Mouse (Mus musculus): ENCODE data around the gene Spata48.

Spata48 gene

DNA sequence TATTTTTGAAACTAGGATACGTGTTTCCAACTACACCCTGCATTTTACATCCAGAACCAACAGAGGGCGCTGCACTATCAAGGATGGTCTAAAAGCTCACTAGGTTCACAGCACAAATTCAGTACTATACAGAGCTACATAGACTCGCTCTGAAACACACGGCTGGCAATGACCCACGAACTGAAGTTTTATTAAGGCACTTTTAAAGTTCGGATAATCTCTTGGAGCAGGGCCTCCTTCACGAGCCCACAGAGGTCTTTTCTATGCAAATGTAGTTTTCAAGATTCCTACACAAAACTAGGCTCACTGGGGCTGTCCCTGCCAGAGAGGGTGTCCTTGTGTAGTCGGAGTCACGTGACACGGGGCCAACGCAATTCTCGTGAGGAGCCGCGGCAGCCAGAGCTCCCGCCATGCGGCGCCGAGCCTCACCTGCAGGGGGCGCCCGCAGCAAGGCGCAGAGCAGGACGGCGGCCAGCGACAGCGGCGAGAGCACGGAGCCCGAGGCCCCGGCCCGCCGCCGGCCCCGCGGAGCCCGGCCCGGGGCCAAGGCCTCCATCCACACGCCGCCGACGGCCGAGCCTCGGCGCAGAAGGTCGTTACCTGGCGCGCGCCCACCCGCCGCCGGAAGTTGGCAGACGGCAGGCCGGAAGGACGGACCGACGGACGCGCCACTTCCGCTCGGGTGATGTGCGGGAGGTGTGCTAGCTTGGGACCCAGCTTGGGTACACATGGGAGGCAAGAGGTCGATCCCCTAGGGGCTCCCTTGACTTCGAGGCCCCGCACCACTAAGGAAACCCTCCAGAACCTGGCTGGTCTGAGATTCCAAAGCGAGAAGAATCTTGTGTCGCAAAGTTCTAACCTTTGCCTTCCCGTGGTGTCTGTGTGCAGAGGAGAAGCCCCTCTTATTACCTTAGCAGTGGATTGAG lies at the start of gene Spata48, which contains the start of gene Zpbp:
Spata48 (plus strand) TSS at position 460 of the 926 bp plus-strand sequence.
Zpbp (minus strand) TSS at position 774 of the 926 bp plus-strand sequence.
- DNase-seq: peak; percentile 94

GRCm38 (mm10) chr11:11414188-11414587 lies 47.7 kb upstream of the Spata48 start:
- DNase-seq: no peak

DNA sequence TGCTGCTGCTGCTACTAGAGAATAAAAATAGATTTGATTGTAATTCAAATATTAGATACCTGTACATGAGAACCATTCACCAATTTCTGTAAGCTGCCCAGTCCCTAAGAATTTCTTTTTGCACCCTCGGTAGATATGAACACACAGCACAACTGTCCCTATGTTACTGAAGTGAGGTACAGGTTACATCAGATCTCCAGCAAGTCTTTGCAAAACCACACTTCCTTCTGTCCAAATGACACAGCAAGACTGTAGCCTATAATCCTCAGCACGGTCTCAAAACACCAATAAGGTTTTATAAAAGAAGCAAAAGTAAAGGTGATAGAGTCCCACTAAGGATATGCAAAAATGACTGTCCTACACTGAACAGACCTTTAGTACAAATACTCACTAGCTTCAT lies 44.5 kb upstream of the Spata48 start:
- no peak for DNase-seq

GRCm38 (mm10) chr11:11455037-11455436 lies 6.9 kb upstream of the Spata48 start:
- DNase-seq: no peak

DNA sequence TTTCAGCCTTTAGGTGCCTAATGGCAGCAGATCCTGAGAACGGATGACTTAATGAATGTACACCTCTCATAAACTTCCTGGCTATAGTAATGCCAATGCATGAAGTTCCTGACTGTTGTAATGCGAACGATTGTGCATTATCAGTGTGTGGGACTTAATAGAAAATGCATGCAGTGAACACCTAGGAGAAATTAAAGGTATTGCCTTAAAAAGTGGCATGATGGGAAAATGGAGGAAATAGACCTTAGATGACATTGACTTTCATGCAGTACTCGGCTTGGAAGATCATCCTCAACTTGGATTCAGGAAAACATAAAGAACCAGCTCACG lies 632 bp downstream of the Spata48 start:
- DNase-seq: no peak

DNA sequence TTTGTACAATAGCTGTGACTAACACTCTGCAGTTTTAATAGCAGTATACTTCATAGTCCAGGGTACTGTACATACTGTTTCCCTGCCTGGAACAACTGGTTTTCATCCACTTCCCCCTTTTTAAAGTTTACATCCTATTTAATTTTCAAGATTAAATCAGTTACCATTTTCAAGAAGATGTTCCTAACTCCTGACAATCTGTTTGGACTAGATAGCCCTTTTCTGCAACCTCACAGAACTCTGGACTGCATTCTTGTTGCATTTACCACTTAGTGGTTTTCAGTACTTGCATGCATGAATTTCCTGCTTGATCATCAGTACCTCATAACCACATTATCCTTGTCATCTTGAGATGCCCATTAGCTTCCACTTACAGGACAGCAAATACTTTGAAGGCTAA lies 7.0 kb downstream of the Spata48 start:
- no peak for DNase-seq

DNA sequence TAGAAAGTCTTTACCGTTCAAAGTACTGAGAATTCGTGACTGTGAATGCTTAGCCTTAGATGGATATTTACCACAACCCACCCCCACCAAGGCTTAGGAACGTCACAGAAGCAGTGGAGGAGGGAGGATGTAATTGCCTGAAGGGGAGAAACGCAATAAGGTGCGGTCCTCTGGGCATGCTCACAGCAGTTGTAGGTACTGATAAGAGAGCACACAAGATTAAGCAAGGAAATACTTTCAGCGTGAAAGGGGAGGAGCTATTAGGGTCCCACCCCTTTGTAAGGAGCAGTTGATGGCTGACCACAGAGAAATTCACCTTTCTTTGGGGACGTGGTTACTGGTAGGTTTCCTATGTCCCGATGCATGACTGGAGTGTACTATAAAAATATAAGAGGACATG lies 22.5 kb downstream of the Spata48 start:
- DNase-seq: no peak

DNA sequence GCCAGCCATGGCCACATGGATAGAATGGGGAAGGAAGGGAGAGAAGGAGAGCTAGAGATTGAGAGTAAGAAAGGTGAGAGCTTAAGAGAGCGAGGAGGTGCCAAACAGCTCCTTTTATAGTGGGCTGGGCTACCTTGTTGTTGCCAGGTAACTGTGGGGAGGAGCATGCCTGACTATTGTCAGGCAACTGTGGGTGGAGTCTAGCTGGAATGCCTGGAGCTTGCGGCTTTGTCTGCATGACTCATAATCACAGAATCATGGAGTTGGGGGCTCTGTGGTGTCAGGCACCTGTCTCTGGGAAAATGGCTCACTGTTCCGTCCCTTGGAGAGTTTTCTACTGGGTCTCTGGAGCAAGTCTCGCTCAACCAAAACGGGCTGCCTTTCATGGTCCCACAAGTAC lies 30.1 kb downstream of the Spata48 start:
- no peak for DNase-seq

DNA sequence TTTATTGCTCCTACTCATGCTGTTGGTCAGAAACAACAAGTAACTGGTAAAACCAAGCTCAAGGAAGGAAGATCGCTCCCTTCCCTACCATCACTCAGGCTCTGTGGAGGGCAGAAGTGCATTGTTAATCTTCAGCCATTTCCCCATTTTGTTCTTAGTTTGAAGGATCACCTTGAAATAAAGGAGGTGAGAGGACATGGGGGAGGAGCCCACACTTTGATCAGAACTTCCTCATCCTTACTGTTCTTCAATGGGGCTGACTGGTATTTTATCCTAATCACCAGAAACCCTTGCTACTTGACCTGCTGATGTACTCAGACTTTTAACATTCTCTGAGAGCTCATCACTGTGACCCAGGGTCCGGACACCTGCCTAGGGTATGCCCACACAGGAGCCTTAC lies 33.8 kb downstream of the Spata48 start:
- DNase-seq: no peak

DNA sequence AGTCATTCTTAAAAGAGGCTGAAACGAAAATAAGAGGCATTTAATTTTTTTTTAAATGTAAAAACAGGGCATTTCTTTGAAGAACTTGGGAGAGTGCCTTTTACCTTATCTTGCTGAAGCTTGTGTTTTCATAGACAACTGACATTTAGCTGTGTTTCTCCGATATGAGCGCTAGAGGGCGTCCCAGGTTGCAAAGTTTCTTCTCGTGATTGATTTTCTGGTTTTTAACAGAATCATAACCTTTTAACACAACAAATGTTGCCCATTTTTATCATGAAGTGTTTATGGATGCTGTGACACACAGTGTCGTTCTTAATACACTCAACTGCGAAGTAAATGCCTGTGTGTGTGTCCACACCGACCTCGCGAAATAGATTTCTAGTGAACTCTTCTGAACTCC lies 38.0 kb downstream of the Spata48 start:
- peak; percentile 16 for DNase-seq

DNA sequence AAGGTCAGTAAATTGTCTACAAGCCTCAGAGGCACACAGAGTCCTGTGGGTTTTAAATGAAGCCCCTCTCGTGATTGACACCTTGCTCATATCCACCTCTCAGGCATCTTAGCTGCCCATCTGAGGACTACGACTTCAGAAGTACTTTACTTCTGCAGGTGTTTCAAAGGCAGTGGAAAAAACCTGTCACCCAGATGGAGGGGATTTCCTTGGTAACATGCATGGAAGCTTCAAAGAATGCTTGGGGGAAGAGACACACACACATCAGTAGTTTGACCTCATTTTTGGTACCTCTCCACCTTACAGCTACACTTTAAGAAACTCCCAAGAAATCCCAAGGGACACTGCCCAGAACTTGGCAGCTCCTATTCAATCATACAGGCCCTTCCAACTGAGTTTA lies 44.3 kb downstream of the Spata48 start:
- DNase-seq: no peak

DNA sequence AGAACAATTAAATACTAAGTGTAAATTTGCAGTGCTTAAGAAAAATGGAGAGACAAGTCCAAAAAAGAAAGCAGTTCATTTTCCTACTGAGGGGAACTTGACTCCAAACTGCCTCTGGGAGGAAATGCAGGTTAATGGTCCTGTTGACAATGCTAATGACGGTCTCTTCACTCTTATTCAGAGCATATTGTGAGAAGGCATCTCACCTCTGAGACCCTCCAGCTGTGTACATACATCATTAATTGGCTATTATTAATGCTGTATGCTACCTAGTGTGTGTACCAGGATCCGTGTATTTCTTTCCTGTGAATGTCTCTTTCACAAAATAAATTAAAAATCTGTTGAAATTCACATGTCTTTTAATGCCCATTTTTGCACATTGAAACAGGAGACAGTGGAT lies 47.5 kb downstream of the Spata48 start:
- no peak for DNase-seq

DNA sequence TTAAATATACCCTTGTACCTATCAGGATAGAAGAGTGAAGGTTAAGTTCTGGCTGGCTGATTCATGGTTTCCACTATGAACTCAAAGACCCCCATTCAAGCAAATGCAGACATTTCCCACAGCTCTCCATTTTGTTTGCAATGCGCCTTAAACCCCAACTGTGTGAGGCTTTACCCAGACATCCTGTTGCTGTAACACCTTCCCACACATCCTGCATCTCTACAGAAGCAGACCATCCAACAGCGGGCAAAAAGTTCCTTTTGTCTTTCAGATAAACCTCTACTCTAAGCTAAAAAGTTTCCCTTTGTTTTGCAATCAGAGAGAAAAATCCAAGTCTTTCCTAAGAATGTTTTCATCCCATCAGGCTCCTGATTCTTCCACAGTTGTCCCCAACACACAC lies 50.2 kb downstream of the Spata48 start:
- no peak for DNase-seq

DNA sequence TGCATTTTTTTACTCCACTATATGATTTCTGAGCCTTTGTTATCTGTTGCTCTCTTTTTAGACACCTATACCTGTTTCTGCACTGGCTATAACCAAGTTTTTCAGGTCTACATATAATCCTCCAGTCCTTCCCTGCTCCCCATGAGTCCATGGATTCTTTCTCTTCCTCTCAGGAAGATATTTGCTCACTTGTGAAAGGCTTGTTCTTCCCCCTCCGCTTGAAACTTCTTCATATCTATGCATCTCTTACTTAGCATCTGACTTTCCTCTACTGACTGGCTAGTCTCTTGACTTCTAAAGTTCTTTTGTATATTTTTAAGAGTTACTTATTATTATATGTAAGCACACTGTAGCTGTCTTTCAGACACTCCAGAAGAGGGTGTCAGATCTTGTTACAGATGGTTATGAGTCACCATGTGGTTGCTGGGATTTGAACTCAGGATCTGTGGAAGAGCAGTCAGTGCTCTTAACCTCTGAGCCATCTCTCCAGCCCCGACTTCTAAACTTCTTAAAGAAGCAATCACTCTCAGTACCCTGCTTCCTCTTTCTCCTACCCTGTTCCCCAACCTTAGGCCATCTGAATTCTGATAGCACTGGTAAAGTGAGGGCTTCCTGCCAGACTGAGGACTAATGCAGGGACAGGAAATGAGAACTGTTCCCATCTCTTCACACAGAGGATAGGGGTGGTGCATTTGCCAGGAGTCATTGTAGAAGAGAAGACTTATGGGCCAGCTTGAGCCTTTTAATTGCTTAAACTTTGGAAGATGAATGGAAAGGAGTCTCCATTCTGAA lies 51.3 kb downstream of the Spata48 start:
- no peak for DNase-seq

DNA sequence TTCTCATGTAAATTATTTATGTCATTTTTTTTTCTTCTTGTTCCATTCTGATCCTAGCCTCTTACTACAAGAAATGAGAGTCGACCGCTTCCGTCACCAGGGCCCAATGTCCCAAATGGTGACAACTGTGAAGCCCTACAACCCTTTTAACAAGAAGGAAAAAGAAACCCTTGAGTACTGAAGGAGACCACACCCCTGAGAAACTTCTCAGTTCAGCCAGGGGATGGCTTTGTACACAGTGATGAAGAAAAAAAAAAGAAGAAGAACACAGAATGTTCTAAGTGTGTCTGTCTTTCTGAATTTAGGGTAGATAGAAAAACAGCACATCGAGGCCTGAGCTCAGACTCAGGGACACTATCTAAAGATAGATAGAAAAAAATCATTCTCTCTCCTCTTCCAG lies 53.0 kb downstream of the Spata48 start:
- no peak for DNase-seq

- no peak for DNase-seq
Observed at GRCm38 (mm10) chr11:11517781-11518435, 56.0 kb downstream of the Spata48 start.

GRCm38 (mm10) chr11:11519255-11520243 lies 57.7 kb downstream of the Spata48 start:
- DNase-seq: no peak

- DNase-seq: no peak
Observed at GRCm38 (mm10) chr11:11521908-11522441, 60.1 kb downstream of the Spata48 start.

DNA sequence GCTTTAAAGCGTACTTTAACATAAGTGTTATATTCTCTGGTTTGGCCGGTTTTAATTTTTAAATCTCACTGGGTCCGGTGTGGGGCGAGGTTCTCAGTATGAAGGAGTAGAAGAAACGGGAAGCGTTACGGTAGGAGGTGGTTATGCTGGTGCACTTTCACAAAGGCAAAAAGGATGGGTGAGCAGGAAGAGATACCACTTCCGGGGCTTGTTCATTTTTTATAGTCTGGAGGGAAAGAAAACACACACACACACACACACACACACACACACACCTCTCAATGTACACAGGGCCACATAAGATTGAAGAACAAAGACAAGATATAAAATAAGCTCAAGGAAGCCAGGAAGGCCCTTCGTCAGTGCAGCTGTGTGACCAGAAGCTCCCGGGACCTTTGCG lies 66.9 kb downstream of the Spata48 start:
- no peak for DNase-seq

DNA sequence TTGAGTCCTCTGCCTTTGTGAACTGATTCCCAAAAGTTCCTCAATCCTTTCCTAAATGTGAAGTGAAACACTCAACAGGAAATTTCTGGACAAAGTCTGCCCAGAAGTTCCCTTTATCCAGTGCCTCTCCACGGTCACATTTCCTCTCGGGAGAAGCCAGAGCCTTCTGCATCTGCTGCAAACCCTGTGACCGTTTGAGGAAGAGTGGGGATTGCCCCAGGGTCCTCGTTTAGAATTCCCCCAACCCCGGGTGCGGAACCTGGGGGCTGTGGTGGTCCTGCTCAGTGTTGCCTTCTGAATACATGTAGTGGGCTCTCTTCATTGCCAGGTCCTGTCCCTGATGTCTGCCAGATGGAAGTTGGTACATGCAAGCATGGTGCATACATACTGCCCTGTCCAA lies 67.3 kb downstream of the Spata48 start:
- DNase-seq: no peak

GRCm38 (mm10) chr11:11530126-11530525 lies 68.2 kb downstream of the Spata48 start:
- DNase-seq: no peak

- no peak for DNase-seq
Observed at GRCm38 (mm10) chr11:11536295-11536694, 74.4 kb downstream of the Spata48 start.

Measured in kidney, adult 18-20 months (tissue).